Mouse (Mus musculus): ENCODE measurements at regions not wholly inside any gene's neighbourhood (a gene's known extent, or its start where the extent isn't known, plus 50 kb on each side); places are given as distances from the start of the nearest gene placed in this dataset.

DNA sequence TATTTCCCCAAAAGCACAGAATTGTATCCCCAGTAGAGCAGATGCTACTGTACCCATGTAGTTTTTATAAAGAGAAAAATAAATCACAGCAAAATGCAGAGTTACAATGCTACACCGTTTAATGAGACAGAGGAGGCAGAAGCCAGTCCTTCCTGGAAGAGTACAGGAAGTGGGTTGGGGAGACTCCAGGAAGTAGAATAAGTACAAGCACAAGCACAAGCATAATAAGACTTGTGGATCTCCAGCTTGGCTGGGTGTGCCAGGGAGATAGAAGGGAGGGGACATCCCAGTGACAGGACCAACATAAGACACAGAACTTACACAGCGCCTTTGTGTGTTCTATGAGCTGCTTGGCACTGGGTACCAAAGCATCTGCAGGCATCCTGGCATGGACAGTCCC lies 67.3 kb upstream of the Ubl3 start:
- TF ChIP-seq CTCF (conservative IDR thresholded peaks at IDR 0.05; ENCODE audit: insufficient read depth, insufficient read length, low read depth, low read length): no peak
- TF ChIP-seq POLR2A (IDR thresholded peaks at IDR 0.05; ENCODE audit: low read depth, low read length): no peak
